Mouse (Mus musculus) megakaryocyte, embryonic 14.5 days (primary cell): ENCODE results near the gene Prdm9.

Experiments
- FLI1 ChIP-seq: IDR thresholded peaks from 2 replicates; pipeline ENCODE4 v1.6.1; 2012; ENCODE audit warnings: low read length, inconsistent platforms, mixed read lengths
- GATA1 ChIP-seq: IDR thresholded peaks from 3 replicates; pipeline ENCODE4 v1.6.1; 2012; ENCODE audit warnings: mixed read lengths, low read length, inconsistent platforms, borderline replicate concordance

GRCm38 (mm10) chr17:15526986-15527810, 37.0 kb downstream of the Prdm9 start, which contains the start of gene Pdcd2:
- TF ChIP-seq GATA1: no peak
- peak; percentile 79 for TF ChIP-seq FLI1
